Mouse (Mus musculus): ENCODE measurements around the gene Nxf1.

The Nxf1 gene

DNA sequence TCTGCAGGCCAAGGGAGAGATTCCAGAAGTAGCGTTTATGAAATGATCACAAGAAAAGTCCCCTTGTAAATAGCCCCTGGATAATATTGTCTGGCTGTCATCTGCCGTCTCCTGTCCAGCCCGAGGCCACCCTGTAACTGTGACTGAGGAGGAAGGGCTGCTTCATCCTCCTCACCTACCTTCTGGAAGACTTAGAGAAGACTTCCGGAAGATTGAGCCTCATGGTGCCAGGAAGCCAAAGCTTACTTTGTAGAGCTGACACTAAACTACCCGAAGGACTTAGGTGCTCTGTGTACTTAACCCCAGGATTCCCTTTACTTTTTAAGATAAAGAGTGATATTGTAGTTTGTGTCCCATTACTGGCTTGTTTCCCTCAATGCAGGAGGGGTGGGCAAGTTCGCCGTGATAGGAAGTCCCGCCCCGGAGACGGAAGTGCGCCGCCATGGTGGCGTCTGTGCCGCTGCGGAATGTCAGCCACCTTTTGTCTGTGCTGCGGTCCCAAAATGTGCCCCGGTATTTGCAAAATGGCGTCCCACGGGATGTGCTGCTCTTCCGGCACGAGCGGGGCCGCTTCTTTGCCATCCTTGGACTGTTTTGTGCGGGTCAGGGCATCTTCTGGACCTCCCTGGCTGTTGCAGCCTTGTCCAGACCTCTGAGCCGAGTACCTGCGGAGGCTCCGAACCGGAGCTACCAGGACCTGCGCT is 13.8 kb downstream of the Nxf1 start, which contains the start of gene Tmem223:
Gene Tmem223, plus strand, starts transcription at position 430 of the 704 bp plus-strand sequence.
- DNase-seq (ENCODE audit: low spot score): peak; percentile 68

DNA sequence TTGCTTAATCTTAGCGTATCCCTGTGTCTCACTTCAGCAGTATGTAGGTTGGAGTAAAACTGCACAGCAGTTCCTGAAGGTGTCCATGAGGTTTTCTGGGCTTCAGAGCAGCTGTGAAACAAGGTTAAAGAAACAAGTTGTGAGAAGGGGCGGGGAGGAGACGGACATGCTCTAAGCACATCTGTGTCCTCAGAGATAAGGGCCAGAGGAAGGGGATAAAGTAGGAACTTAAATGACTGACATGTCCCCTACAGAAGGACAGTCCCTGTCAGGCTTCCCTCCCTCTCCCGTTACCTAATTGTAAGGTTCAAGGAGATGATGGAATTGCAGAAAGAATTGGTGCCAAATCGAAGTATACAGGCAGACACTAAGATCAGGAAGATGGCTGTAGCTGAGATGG is 16.1 kb downstream of the Nxf1 start:
- no peak for DNase-seq (ENCODE audit: low spot score)

DNA sequence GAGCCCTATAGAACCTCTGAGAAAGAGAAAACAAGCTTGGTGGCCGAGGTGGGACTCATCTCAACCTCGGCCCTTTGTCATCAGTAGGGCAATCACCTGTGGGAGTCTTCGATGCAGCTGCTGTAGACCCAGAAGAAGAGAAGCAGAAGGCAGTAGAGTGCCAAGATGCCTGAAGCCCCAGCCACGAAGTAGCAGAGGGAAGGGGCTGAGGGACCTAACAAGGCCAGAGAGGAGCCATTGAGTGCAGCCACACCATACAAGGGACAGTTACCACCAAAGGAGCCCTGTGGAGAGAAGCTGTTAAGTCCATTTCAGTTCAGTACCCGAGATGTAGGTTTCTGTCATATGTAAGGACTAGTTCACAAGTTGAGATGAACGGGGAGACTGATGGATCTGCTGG is 16.5 kb downstream of the Nxf1 start:
- DNase-seq (ENCODE audit: low spot score): no peak

DNA sequence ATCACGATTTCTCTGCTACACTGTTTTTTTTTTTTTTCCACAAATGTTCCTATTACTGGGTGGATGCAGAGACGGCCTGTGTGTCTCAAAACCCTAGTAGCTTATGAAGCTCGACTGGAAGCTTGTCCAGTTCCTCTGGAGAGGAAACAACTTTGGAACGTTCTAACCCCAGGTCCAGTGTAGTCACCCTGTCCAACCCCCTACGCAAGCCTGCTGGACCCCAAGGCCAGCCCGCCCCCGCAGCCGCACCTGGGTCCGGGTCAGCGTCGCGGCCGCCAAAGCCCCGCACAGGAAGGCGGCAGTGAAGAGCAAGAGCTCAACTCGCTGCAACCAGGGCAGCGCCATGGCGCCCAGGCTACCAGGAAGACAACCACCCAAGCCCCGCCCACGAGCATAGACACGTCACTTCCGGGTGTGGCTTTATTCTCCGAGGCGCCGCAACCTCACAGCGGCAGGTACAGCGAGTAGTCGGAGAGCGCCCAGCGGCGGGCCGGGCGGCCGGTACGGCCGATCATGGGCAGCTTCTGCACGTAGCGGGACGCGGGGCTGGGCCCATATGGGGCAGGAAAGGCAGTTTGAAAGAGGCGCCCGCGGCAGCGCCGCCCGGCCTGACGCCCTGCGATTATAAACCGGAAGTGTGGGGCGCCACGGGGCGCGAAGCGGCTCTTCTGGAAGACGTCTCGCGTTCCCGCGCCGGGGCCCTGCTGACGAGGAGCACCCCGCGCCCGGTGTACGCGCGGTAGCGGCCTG is 17.4 kb downstream of the Nxf1 start, which contains the start of gene Tmem179b:
Gene Tmem179b, minus strand, starts transcription at position 382 of the 750 bp plus-strand sequence.
- peak; percentile 97 for DNase-seq (ENCODE audit: low spot score)

DNA sequence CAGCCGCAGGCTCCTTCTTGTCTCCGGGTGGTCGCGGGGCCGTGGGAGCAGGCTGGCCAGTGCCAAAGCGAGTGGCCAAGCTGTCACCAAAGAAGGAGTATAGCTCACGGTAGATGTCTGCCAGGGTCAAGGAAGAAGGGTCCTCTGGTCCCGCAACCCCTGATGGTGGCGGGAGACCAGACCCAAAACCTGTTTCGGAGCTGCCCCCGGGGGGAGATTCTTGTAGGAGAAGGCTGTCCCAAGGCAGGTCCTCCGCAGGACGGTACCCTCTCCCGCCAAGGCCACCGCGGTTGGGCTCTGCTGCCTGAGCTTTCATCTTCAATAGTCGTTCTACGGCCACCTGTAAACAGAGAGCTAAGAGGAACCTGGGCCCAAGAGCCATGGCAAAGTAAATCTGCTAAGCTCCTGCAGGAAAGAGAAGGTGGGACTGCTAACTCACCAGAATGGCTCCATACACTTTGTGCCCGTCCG is 18.1 kb downstream of the Nxf1 start:
- no peak for DNase-seq (ENCODE audit: low spot score)

DNA sequence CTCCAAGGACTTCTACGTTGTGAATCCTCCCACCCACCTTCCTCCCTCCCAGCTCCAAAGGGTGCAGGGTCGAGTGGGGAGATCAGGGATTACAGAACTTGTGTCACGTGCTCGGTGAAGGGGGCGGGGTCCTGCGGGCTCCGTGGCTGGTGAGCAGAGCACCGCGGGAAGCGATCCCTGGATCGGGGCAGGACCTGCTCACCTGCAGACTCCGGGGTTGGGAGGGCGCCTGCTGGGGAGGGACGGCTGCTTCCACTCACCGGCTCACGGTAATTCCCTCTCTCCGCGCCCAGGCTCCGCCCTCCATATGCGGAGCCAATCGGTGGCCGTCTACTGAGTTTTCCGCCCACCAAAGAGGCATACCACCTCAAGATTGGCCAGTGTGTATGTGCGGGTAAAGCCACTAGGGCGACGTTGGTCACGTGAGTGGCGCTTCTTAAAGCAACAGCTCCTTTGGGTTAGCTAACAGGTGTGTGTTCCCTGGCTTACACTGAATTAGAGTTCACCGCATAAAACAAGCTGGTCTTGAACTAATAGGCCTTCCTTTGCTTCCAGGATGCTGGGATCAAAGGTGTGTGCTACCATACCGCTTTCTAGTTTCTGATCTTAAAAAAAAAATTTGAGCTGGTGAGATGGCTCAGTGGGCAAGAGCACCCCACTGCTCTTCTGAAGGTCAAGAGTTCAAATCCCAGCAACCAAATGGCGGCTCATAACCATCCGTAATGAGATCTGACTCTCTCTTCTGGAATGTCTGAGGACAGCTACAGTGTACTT is 29.3 kb downstream of the Nxf1 start, which contains the start of gene Taf6l:
Gene Taf6l, minus strand, starts transcription at position 410 of the 774 bp plus-strand sequence.
- DNase-seq (ENCODE audit: low spot score): peak; percentile 77

DNA sequence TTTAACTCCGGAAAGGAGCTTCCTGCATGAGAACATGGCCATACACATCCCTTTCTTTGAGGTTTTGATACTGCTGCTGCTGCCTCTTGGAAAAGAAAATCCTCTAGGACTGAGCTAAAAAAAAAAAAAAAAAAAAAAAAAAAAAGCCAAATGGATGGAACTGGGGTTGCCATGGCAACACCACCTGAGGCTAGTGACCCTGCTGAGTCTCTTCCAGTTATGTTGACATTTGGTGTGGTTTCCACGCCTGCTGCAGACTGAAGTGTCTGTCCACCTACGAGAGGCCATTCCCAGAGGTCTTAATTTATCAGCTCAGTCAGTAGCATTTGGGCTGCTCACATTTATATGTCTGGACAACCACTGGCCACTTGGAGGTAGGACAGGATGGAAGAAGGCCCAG is 31.6 kb downstream of the Nxf1 start:
- DNase-seq (ENCODE audit: low spot score): no peak

DNA sequence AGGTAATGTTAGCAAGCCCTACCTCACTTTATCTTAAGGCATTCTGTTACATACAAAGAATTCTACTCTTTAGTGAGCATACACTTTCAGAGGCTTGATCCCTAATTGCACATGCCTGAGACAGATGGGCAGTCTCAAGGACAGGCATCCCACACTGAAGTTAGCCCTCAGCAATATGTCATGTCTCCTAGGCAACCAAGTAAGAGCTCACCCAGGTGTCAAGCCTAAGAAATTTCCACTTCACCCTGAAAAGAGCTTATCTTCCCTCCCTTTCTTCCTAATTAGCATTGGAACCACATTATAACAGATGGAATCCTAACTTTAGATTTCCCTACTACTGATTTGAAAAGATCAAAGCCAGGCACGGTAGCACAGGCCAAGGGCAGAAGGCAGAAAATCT is 32.3 kb downstream of the Nxf1 start:
- no peak for DNase-seq (ENCODE audit: low spot score)

DNA sequence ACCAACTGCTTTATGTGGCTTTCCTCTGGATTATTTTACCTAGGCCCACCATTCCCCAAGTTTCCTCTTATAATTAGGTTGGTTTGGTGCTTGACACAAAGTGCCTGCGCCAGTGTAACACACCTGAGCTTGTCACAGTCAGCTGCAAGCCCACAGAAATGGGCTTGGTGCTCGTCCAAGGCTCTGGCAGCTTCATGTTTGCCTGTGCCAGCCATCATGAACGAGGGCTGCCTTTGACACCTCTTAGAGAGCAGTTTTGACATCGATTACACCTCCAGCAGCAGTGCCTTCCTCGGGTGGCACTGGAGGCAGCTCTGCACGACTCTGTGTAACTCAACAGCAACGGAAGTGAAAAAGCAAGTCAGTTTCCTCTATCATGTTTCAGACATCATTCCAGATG is 33.3 kb downstream of the Nxf1 start:
- no peak for DNase-seq (ENCODE audit: low spot score)

DNA sequence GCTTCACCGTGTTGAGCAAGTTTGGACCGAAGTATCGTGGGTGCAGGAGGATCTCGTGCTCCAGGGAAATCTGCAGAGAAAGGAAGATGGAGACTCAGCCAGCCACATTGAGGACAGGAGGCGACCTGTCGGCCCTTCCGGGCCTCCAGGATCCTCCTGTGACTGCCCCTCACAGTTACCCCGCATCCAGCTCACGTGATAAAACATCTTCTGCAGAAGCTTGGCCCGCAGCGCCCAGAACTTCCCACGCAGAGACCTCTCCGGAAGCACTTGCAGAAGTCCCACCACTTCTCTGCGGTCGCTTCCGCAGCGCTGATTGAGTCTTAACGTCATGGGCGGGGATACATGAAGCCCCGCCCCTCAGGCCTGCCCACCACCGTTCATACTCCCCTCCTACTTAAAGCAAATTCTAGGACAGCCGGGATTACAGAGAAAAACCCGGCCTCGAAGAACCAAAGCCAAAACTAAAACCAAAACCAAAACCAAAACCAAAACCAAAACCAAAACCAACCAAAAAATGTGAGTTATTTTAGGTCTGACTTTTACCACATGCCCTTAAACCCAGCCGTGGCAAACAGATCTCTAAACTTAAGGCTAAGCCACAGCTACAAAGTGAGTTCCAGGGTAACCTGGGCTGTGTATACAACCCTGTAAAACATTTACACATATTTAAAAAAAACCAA is 41.5 kb downstream of the Nxf1 start, which contains the start of gene Polr2g:
Gene Polr2g, minus strand, starts transcription at position 314 of the 683 bp plus-strand sequence.
- DNase-seq (ENCODE audit: low spot score): peak; percentile 78

DNA sequence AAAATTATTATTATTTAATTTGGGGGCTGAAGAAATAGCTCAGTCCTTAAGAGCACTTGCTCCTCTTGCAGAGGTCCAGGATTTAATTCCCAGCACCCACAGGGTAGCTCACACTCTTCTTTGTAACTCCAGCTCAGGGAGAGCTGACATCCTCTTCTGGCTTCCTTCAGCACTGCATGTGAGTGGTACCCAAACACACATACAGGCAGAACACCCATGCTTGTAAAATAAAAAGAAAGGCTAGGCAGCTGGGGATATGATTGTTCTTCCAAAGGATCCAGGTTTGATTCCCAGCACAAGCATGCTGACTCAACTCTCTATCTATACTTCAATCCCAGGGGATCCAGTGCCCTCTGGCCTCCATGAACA is 42.1 kb downstream of the Nxf1 start:
- DNase-seq (ENCODE audit: low spot score): no peak

DNA sequence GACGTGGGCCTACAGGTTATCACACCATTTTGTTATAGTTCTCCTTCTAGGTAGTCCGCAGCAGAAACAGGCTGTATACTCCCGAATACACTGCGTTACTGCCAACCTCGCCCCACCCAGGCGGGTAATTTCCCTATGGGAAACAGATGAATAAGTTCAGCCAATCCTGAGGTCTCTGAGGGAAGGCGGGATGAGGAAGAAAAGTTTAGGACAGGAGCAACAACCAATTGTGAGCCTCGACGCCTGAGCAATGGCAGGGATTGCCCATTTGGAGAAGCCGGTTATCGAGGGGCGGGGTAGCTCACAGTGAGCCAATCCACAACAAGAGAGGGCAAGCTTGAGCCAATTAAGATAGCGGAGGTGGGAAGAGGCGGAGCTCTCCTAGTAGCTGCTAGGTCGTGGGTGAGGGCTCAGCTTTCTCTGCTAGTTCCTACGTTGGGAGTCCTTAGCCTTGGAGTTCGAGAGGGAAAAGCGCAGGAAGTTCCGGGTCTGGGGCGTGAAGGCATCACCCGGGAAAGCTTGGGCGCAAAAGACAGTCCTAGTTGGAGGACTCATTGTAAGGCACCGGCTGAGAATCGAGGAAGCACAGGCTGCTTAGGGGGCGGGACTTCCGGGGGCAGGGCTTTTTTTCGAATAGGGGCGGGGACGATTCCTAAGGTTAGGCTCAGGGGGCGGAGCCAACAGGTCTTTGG is 45.4 kb downstream of the Nxf1 start, which contains the start of gene Zbtb3:
Gene Zbtb3, plus strand, starts transcription at position 426 of the 692 bp plus-strand sequence.
- DNase-seq (ENCODE audit: low spot score): peak; percentile 78

DNA sequence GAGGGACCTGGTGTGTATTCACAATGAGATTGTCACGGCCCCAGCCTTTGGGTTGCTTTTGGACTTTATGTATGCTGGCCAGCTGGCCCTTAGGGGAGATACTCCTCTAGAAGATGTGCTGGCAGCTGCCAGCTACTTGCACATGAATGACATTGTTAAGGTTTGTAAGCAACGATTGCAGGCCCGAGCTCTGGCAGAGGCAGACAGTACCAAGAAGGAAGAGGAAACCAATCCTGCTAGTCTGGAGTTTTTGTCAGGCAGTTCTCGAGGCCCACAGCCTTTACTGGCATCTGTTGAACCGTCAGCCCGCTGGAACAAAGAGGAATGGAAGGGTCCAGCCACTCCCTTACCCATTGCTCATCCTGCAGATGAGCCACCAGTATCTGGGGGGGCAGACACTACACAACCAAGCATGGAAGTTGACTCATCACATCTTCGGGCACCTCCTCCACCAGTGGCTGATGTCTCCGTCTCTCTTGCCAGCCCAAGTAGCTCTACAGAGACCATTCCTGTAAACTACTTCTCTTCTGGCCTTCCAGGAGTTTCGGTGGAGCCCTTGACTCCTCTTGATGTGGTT is 46.4 kb downstream of the Nxf1 start:
- DNase-seq (ENCODE audit: low spot score): no peak

DNA sequence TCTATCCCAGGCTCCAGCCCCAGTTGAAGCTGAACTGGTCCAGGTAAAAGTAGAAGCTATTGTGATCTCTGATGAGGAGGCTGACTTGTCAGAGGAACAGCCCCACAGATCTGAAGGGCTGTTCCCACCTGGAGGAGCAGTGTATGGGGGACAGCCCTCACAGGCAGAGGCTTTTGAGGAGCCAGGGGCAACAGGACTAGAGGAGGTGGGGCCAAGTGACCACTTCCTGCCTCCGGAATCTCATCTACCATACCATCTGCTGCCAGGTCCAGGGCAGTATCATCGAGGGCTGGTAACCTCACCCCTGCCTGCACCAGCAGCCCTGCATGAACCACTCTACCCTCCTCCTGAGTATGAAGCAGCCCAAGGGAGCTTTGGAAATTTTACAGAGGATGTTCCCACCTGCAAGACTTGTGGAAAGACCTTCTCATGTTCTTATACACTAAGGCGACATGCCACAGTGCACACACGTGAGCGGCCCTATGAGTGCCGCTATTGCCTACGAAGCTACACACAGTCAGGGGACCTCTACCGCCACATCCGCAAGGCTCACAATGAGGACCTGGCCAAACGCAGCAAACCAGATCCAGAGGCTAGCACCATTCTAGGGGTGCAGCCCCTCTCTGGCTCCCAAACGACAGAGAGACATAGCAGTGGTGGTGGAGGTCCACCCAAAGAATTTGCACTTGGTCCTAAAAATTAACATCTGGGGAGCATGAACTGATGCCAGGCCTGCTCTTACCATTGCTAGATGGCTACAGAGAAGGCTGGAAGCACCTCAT is 47.2 kb downstream of the Nxf1 start:
- DNase-seq (ENCODE audit: low spot score): no peak

DNA sequence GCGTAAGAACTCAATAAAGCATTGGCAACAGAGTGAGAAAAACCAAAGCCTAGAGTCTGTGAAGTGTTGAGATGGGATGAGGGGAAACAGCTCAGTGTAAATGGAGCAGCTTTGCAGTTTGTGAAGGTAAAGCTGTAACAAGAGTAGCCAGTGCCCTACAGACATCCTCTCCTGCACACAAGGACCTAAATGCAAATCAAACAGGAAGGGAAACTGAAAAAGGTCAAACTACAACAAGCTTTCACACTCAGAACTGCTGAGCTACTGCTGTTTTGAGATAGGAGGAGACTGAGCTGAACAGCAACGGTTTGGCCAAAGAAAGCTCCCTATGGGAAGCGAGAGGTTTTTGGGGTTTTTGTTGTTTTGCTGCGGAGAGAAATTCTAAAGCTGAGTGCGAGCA is 49.9 kb downstream of the Nxf1 start:
- DNase-seq (ENCODE audit: low spot score): no peak

DNA sequence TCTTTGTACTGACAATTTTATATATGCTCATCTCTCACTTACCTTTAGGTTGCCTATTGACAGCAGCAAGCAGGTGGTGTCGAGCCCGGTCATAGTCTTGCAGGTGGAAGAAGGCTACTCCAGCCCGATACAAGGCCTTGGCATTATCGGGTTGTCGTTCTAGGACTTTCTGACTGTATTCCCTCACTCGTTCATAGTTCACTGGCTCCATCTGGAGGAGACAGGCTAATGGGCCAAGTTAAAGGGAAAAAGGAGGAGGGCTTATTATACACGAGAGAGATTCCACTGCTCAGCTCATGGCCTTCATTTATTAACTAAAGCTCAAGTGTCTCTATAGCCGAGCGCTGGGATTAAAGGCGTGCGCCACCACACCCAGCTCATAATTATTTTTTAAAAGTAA is 58.9 kb downstream of the Nxf1 start:
- no peak for DNase-seq (ENCODE audit: low spot score)

DNA sequence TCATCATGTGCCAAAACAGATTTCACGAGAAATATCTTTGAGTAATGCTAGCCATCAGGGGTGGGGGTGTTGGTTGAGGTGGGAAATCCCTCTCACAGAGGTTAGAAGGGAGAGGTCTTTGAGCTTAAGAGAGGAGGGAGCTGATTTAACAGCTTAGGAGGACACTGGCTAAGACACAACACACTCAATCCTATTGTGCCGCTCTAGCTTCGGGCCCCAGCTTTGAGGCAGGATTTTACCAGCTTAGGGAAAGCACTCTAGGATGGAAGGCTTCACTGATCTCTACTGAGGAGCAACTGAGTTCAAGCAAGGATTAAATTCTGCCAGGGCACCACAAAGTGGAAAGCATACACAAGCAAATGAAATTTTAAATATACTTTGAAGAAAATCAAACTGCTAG is 60.1 kb downstream of the Nxf1 start:
- no peak for DNase-seq (ENCODE audit: low spot score)

DNA sequence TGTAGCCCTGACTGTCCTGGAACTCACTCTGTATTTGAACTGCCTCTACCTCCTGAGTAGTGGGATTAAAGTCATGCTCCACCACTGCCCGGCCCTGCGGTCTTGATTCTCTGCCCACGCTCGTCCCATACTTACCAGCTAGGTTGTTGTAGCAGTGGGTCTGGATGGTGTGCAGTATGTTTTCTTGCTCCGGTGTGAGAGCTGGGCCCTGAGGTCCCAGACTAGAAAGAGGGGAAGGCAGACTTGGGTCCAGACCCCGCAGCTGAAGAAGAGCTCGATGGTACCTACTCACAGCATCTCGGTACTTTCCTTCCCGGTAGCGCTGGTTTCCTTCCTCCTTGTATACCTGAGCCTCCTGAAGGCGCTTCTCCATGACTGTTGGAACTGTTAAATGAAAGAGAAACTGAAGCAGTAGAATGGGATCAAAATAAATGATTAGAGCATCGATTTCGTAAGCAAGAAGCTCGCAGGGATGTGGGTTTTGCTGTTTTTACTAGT is 61.5 kb downstream of the Nxf1 start:
- DNase-seq (ENCODE audit: low spot score): no peak

DNA sequence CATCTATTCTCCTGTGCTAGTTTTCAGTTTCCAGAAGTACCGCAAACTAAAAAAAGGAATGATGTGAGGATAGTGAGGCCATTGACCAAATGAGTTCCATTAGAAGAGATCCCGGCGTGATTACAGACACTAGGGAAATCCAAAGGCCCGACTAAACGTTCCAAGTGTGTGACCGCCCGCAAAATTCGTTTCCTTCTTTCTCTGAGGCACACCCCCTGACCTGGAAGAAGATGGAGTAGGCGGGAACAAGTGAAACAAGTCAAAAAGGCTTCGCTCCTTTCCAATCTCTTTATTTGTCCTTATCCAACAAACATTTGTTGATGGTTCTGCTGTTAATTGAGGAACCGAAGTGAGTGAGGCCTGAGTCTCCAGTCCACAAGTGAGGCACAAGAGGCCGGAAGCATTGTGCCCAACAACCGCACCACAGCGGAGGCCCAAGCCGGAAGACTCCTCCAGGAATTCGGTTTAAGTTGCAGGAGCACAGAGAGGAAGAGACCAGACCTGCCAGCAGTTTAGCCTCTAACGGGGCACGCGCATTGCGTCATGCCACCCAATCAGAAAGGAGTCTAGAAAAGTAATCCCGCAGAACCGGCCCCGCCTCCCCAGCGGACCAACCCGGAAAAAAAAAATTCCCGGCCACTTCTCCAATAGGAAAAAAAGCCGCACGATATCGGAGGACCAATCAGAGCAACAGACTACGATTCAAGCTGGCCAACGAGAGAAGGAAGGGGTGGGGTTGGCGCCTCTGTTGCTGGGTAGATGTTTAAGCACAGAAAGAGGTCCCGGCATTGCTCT is 62.1 kb downstream of the Nxf1 start, which contains the start of gene Ttc9c:
Gene Ttc9c, minus strand, starts transcription at position 533 of the 795 bp plus-strand sequence.
- peak; percentile 83 for DNase-seq (ENCODE audit: low spot score)

All from ovary, postnatal 14 days (tissue).